In the genomic region with DNA sequence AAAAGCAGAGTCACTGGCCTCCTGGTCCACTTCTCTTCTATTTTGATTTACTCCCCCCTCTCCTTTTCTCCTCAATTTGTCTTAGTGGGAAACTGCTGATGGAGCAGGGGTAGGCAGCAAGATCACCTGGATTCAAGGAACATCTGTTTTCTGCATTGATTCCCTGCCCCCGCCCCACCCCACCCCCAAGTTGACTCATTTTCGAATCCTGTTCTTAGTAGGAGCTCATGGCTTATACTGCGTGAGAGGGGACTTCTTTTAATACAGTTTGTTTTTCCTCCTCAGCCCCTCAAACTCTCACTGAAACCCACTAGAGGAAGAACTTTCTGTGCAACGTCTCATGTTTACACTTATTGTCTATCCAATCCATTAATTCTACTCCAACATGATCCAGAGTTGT, we compare ENCODE assay signal across 20 mouse cellular contexts.
"Had no signal": no experiment of that assay in that cellular context is flagged by ENCODE, and none has a peak within 500 bp of the region (broad histone marks: within the 10 kb centered on the region; RNA-seq: fewer than 3 reads in every experiment).

No protein-coding gene starts in this region.

- H3K4me3 ChIP-seq: heart, adult 2 months; heart, embryonic 13.5 days; heart, embryonic 15.5 days; kidney, embryonic 15.5 days; left cerebral cortex, adult 2 months; limb, embryonic 15.5 days; liver, embryonic 12.5 days had no signal

- H3K27ac ChIP-seq: heart, adult 2 months; heart, embryonic 13.5 days; heart, embryonic 15.5 days; hindbrain, embryonic 14.5 days; kidney, embryonic 15.5 days; kidney, postnatal 0 days; left cerebral cortex, adult 2 months; liver, embryonic 12.5 days; liver, embryonic 14.5 days had no signal

- H3K27me3 ChIP-seq: heart, embryonic 13.5 days; heart, embryonic 15.5 days; limb, embryonic 15.5 days; liver, embryonic 12.5 days had no signal

- H3K4me2 ChIP-seq: heart, embryonic 11.5 days; heart, embryonic 13.5 days; heart, embryonic 15.5 days; hindbrain, embryonic 14.5 days; kidney, embryonic 15.5 days; limb, embryonic 15.5 days; liver, embryonic 12.5 days had no signal

- ATAC-seq: hindbrain, embryonic 16.5 days; liver, embryonic 12.5 days had no signal

- H3K4me1 ChIP-seq: liver, embryonic 12.5 days had no signal

- H3K9ac ChIP-seq: heart, embryonic 13.5 days; heart, embryonic 15.5 days; hindbrain, embryonic 14.5 days; kidney, embryonic 15.5 days; limb, embryonic 15.5 days; liver, embryonic 12.5 days; liver, embryonic 14.5 days had no signal

- H3K36me3 ChIP-seq: heart, embryonic 13.5 days; heart, embryonic 15.5 days; kidney, embryonic 15.5 days; limb, embryonic 15.5 days; liver, embryonic 12.5 days had no signal

- H3K9me3 ChIP-seq: heart, embryonic 13.5 days; heart, embryonic 15.5 days; kidney, embryonic 15.5 days; limb, embryonic 15.5 days; liver, embryonic 12.5 days had no signal

- DNase-seq: gastrocnemius, postnatal 14 days; gastrocnemius, postnatal 36 days; heart, adult 11 months; heart, adult 2 months; heart, postnatal 14 days; heart, postnatal 36 days; kidney, adult 11 months; kidney, adult 9 months; kidney, postnatal 36 days had no signal
